Mouse (Mus musculus): ENCODE measurements at regions not wholly inside any gene's neighbourhood (a gene's known extent, or its start where the extent isn't known, plus 50 kb on each side); places are given as distances from the start of the nearest gene placed in this dataset.

GRCm38 (mm10) chr1:35763456-35763855 lies 304.7 kb upstream of the Hs6st1 start:
- H3K4me3 ChIP-seq (ENCODE audit: extremely low read depth, insufficient read depth, insufficient read length) = no peak overlapping the region
- 88% methylated on average over 10 of the region's 10 CpGs for WGBS
- H3K27me3 ChIP-seq (ENCODE audit: control insufficient read depth, insufficient read depth, low read length) = no peaks in the 10 kb centered on the region
- no peak overlapping the region for H3K27ac ChIP-seq (ENCODE audit: insufficient read depth, low read length)
- TF ChIP-seq CTCF (IDR thresholded peaks at IDR 0.05; ENCODE audit: extremely low read depth, insufficient read depth, insufficient read length, insufficient replicate concordance) = no peak
- no peak for TF ChIP-seq POLR2A (IDR thresholded peaks at IDR 0.05; ENCODE audit: low read depth, low read length)
- no peaks in the 10 kb centered on the region for H3K36me3 ChIP-seq (ENCODE audit: control insufficient read depth, insufficient read depth, low read length)
- no peak for DNase-seq (ENCODE audit: low read depth in 1 of 2, low spot score in 2 of 2)
- no peaks in the 10 kb centered on the region for H3K4me1 ChIP-seq (ENCODE audit: control insufficient read depth, insufficient read depth, insufficient read length)

GRCm38 (mm10) chr1:35764068-35764467 lies 304.1 kb upstream of the Hs6st1 start:
- Histone ChIP-seq H3K4me1 (ENCODE audit: control insufficient read depth, insufficient read depth, insufficient read length) (no peaks in the 10 kb centered on the region), H3K36me3 (ENCODE audit: control insufficient read depth, insufficient read depth, low read length) (no peaks in the 10 kb centered on the region), H3K27me3 (ENCODE audit: control insufficient read depth, insufficient read depth, low read length) (no peaks in the 10 kb centered on the region), H3K27ac (ENCODE audit: insufficient read depth, low read length) (no peak overlapping the region), H3K4me3 (ENCODE audit: extremely low read depth, insufficient read depth, insufficient read length) (no peak overlapping the region)
- WGBS = 89% methylated on average over 1 of the region's 1 CpGs
- DNase-seq (ENCODE audit: low read depth in 1 of 2, low spot score in 2 of 2) = no peak
- no peak for TF ChIP-seq CTCF (IDR thresholded peaks at IDR 0.05; ENCODE audit: extremely low read depth, insufficient read depth, insufficient read length, insufficient replicate concordance)

GRCm38 (mm10) chr1:35765692-35766091 lies 302.5 kb upstream of the Hs6st1 start:
- H3K4me1 ChIP-seq (ENCODE audit: control insufficient read depth, insufficient read depth, insufficient read length) = no peaks in the 10 kb centered on the region
- WGBS = 79% methylated on average over 4 of the region's 4 CpGs
- no peak overlapping the region for H3K4me3 ChIP-seq (ENCODE audit: extremely low read depth, insufficient read depth, insufficient read length)
- TF ChIP-seq CTCF (IDR thresholded peaks at IDR 0.05; ENCODE audit: extremely low read depth, insufficient read depth, insufficient read length, insufficient replicate concordance) (no peak), POLR2A (IDR thresholded peaks at IDR 0.05; ENCODE audit: low read depth, low read length) (no peak)
- no peaks in the 10 kb centered on the region for H3K27me3 ChIP-seq (ENCODE audit: control insufficient read depth, insufficient read depth, low read length)
- DNase-seq (ENCODE audit: low read depth in 1 of 2, low spot score in 2 of 2) = peak in 1 of 2 experiments; percentile 11
- H3K36me3 ChIP-seq (ENCODE audit: control insufficient read depth, insufficient read depth, low read length) = no peaks in the 10 kb centered on the region
- H3K27ac ChIP-seq (ENCODE audit: insufficient read depth, low read length) = no peak overlapping the region

GRCm38 (mm10) chr1:35766271-35766670 lies 301.9 kb upstream of the Hs6st1 start:
- H3K4me1 ChIP-seq (ENCODE audit: control insufficient read depth, insufficient read depth, insufficient read length) = no peaks in the 10 kb centered on the region
- TF ChIP-seq POLR2A (IDR thresholded peaks at IDR 0.05; ENCODE audit: low read depth, low read length) = no peak
- no peak for TF ChIP-seq CTCF (IDR thresholded peaks at IDR 0.05; ENCODE audit: extremely low read depth, insufficient read depth, insufficient read length, insufficient replicate concordance)
- no peak overlapping the region for H3K4me3 ChIP-seq (ENCODE audit: extremely low read depth, insufficient read depth, insufficient read length)
- H3K27ac ChIP-seq (ENCODE audit: insufficient read depth, low read length) = no peak overlapping the region
- H3K36me3 ChIP-seq (ENCODE audit: control insufficient read depth, insufficient read depth, low read length) = no peaks in the 10 kb centered on the region
- DNase-seq (ENCODE audit: low read depth in 1 of 2, low spot score in 2 of 2) = no peak
- H3K27me3 ChIP-seq (ENCODE audit: control insufficient read depth, insufficient read depth, low read length) = no peaks in the 10 kb centered on the region
- 95% methylated on average over 5 of the region's 5 CpGs for WGBS

GRCm38 (mm10) chr1:35772567-35772966 lies 295.6 kb upstream of the Hs6st1 start:
- H3K4me1 ChIP-seq (ENCODE audit: control insufficient read depth, insufficient read depth, insufficient read length) = no peaks in the 10 kb centered on the region

GRCm38 (mm10) chr1:35774566-35774965 lies 293.6 kb upstream of the Hs6st1 start:
- Histone ChIP-seq H3K36me3 (ENCODE audit: control insufficient read depth, insufficient read depth, low read length) (no peaks in the 10 kb centered on the region), H3K4me3 (ENCODE audit: extremely low read depth, insufficient read depth, insufficient read length) (no peak overlapping the region), H3K27ac (ENCODE audit: insufficient read depth, low read length) (no peak overlapping the region), H3K27me3 (ENCODE audit: control insufficient read depth, insufficient read depth, low read length) (no peaks in the 10 kb centered on the region), H3K4me1 (ENCODE audit: control insufficient read depth, insufficient read depth, insufficient read length) (no peaks in the 10 kb centered on the region)
- no peak for TF ChIP-seq POLR2A (IDR thresholded peaks at IDR 0.05; ENCODE audit: low read depth, low read length)
- no peak for TF ChIP-seq CTCF (IDR thresholded peaks at IDR 0.05; ENCODE audit: extremely low read depth, insufficient read depth, insufficient read length, insufficient replicate concordance)
- WGBS = 87% methylated on average over 2 of the region's 2 CpGs
- no peak for DNase-seq (ENCODE audit: low read depth in 1 of 2, low spot score in 2 of 2)

More at GRCm38 (mm10) chr1:35772567-35772966, 295.6 kb upstream of the Hs6st1 start:
- Histone ChIP-seq H3K36me3 (ENCODE audit: control insufficient read depth, insufficient read depth, low read length) (no peaks in the 10 kb centered on the region), H3K4me3 (ENCODE audit: extremely low read depth, insufficient read depth, insufficient read length) (no peak overlapping the region), H3K27me3 (ENCODE audit: control insufficient read depth, insufficient read depth, low read length) (no peaks in the 10 kb centered on the region), H3K27ac (ENCODE audit: insufficient read depth, low read length) (no peak overlapping the region)
- no peak for DNase-seq (ENCODE audit: low read depth in 1 of 2, low spot score in 2 of 2)
- TF ChIP-seq POLR2A (IDR thresholded peaks at IDR 0.05; ENCODE audit: low read depth, low read length) (no peak), CTCF (IDR thresholded peaks at IDR 0.05; ENCODE audit: extremely low read depth, insufficient read depth, insufficient read length, insufficient replicate concordance) (no peak)
- 88% methylated on average over 6 of the region's 6 CpGs for WGBS

GRCm38 (mm10) chr1:35782668-35783067 lies 285.5 kb upstream of the Hs6st1 start:
- no peak overlapping the region for H3K27ac ChIP-seq (ENCODE audit: insufficient read depth, low read length)
- TF ChIP-seq CTCF (IDR thresholded peaks at IDR 0.05; ENCODE audit: extremely low read depth, insufficient read depth, insufficient read length, insufficient replicate concordance) (no peak), POLR2A (IDR thresholded peaks at IDR 0.05; ENCODE audit: low read depth, low read length) (no peak)
- H3K4me1 ChIP-seq (ENCODE audit: control insufficient read depth, insufficient read depth, insufficient read length) = no peaks in the 10 kb centered on the region
- H3K4me3 ChIP-seq (ENCODE audit: extremely low read depth, insufficient read depth, insufficient read length) = no peak overlapping the region
- H3K36me3 ChIP-seq (ENCODE audit: control insufficient read depth, insufficient read depth, low read length) = no peaks in the 10 kb centered on the region
- 88% methylated on average over 2 of the region's 2 CpGs for WGBS
- no peak for DNase-seq (ENCODE audit: low read depth in 1 of 2, low spot score in 2 of 2)
- no peaks in the 10 kb centered on the region for H3K27me3 ChIP-seq (ENCODE audit: control insufficient read depth, insufficient read depth, low read length)
